Mouse (Mus musculus) thymus, postnatal 25 days (tissue): ENCODE measurements around the gene Fam219a.

Experiments
- DNase-seq: peaks from one replicate; pipeline ENCODE4 v3.0.0; 2022

Gene Fam219a

DNA sequence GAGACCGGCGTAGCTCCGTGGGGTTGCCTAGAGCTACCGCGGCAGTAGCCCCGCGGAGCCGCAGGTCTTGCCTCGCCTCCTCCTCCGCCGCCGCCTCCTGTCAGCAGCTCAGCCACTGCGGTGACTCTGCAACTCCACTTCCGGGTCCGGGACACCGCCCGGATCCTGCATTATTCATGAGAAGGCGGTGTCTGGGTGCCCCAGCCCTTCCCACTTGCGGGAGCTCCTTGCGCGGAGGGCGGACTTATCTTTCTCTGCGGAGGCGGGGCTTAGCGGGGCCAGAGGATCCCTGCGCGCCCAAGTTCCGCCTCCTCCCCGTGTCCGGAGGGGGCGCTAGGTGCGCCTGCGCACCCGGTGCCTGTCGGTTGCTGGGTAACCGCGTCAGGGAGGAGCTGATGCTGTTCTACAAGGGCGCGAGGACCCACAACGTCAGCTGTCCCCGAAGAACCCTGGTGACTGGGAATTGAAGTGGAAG, at the start of gene Fam219a, which contains the start of gene Dnaic1:
Fam219a (minus strand) TSS at position 128 of the 475 bp plus-strand sequence.
Dnaic1 (plus strand) TSS at position 365 of the 475 bp plus-strand sequence.
- peak; percentile 98 for DNase-seq

DNA sequence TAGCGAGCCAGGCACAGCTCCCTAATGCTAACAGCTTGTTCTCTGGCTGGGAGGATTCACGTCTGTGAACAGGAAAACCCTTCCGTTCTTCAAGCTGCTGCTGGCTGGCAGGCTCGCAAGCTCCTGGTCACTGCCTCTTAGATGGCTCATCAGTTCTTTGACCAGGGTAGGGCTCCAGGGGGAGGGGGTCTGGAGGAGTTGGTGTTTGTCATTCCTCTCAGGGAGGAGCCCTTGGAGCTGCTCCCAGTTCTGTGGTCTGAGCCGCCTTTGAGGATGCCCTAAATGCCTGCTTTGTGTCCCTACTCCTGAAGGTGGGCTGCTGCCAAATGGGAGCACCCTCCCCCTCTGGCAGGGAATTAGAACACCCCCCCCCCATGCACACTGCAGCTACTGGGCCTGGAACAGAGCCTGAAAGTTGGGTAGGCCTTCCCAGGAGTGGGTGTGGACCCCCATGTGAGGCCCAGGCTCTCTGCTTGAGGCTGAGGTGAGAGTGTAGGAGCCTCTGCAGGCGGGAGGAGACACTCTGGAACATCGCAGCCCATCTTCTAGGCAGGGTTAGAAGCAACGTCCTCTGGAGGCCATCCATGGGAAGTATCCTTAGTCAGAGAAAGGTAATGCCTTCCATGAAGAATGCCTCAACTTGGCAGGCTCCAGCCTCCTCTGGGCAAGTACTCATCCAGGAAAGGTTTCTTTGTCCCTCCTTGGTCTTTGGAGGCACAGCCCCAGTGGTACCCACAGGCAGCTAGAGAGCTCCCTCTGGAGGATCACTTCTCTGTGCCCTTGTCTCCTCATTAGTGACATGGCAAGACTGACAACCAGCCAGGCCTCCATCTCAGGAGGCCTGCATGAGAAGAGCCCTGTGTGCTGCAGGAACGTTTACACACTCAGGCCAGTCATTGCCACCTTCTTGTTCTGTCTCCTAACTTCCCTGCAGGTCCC, 46.6 kb upstream of the Fam219a start:
- no peak for DNase-seq

DNA sequence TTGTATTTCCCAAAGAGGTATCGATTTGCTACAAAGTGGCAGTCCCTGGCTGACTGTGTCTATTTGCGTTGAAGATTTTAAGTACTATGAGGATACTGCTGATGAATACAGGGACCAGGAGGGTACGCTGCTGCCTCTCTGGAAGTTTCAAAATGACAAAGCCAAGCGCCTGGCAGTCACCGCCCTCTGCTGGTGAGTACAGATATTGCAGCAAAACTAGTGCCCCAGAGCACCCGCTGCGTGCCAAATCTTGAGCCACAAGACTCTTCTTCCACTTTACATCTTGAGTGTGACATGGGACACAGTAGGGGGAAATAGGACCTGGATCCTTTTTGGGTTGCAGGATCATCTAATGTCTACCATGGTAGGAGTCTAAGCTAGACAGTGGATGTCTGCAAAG, 44.8 kb upstream of the Fam219a start:
- peak; percentile 62 for DNase-seq

DNA sequence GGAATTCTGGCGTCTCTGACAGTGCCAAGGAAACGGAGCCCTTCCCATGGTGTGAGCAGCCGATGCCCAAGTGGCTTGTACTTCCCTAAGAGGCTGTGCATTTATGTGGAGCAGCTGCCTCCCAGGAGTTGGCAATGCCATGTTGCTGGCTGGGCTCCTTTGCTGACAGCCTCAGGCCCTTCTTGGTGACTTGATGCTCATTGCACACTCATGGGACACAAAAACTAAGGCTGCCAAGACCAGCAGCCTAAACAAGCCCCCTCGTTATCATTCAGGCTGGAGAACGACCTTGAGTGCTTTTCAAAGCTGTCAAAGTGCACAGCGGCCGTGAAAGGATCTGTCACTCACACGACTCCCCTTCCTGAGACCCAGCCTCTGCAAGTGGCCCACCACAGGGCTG, 42.8 kb upstream of the Fam219a start:
- no peak for DNase-seq

DNA sequence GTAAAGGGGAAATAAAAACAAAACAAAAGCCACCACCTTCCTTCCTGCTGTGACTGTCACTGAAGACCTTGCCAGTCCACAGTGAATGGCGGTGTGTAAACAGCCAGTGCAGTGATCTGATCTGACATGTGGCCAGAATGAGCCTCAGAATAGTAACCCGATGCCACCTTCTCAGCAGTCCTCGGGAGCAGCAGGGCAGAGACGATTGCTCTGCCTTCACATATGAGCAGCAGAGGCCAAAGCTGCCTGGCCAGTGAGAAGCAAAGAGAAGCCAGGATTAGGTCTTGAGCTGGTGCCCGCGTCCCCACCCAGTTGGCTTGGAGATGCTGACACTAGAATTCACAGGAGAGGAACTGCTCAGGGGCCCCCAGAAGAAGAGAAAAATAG, 41.2 kb upstream of the Fam219a start:
- no peak for DNase-seq

DNA sequence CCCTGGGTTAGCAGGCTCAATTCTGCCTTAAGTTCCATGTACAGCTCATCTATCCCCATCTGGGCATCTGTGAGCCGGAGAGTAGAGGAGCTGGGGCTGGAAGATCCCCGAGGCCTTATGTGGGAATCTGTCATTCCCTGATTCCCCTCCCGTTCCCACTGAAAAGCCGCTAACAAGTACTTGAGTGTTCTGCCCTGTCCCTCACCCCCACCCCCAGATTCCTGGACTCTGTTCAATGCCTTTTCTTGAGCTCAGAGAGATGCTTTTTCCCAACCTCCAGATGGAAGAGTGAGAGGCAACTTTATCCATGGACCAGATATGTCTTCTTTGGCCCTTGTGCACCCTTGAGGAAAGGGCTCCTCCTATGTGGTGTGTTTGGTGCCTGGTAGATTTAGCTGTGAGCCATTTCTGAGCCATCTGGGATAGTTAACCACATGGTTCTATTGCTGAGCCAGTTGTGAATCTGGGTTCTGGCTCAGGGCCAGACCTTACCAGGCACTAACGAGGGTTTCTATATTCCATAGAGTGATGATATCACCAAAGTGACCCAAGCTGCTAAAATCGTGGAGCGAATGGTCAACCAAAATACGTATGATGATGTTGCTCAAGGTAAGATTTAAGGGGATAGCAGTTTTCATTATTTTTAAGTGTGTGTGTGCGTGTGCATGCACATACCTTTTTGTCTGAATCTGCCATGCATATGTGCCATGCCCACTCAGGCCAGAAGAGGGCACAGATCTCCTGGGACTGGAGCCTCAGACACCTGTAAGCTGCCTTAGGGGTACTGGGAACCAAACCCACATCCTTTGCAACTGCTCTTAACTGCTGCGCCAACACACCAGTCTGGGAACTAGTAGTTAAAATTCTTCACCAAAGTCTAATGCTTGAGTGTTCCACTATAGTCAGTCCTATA, 40.6 kb upstream of the Fam219a start:
- DNase-seq = peak; percentile 43

DNA sequence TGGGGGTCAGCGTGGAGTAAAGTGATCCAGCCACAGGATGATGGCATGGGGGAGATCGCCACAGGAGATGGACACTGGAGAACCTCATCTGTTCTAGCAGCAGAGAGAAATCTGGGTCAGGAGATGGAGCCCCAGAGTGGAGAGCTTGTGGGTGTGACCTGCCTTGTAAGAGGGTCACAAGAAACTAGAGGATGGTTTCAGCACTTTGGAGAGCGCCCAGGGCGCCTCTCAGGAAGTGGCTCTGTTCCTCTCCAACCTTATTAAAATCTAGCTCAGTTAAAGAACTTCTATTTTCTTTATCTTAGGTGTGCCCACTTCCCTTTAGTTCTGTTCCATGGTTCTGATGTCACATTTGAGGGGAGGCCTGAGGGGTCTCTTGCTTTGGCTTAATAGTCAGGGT, 37.4 kb upstream of the Fam219a start:
- peak; percentile 37 for DNase-seq

DNA sequence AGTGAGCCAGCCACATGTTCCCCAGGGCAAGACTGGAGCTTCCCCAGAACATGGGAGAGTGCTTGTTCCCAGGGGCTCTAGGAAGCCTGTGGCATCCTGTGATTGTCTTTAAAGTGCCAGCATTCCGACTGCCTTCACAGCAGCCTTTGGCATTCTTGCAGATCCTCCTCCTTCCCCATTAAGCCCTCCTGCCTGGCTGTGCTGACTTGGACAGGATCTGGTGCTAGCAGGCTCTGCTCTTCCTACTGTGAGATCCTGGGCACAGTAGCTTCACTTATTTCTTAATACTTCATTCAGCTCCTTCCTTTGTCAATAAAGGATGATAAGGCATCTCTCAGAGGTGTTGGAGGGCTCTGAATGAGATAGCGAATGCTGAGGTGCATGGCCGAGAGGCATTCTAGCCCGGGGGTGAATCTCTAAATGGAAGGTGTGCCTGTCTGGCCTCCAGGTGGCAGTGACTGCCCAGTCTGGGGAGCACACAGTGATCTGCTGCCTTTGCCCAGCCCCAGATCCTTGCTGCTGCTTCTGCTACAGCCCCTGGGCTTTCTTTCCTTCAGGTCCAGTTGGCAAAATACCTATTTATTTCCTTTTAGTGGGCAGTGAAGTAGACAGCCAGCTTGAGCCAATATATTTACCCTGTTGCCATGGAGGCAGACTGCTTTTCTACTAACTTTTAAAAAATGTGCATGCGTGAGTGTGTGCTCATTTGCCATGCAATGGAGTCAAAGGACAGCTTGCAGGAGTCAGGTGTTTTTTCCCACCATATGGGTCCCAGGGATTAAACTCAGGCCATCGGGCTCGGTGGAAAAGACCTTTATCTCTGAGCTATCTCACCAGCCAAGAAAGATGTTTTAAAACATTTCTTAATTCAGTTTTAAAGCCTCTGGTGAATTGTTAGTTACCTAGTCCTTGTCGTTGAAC, 35.4 kb upstream of the Fam219a start:
- no peak for DNase-seq

DNA sequence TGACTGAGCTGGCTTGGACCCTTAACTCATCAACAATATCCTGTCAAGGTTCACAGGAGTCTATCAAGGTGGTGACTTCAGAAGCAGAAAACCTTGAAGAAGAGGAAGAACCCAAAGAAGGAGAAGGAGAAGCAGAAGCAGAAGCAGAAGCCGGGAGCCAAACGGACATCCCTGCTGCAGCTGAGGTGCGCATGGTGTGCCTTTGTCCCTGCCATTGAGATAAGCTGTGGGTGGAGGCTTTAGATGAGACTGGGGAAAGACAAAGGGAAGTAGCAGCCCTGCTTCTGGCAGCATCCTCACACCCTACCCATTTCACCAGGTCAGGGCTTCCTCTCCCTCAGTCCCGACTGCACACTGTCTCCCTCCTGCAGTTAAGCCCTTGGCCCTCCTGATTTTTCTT, 33.5 kb upstream of the Fam219a start:
- DNase-seq = no peak

DNA sequence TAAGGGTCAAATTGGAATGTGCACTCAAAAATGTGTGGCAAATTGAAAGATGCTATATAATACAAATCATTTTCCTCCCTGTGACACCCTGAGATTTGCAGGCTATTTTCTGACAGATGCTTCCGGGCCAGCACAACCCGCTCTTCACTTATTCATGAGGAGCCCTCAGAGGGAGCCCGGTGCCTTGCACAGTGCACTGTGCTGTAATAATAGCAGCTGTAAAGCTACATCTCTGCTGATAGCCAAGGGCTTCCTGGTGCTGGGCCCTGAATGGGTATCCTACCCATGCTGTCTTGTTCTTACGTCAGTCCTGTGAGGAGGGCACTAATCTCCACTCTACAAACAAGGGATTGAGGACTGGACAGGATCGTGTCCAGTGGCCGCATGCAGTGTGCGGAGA, 14.0 kb upstream of the Fam219a start:
- DNase-seq = no peak

DNA sequence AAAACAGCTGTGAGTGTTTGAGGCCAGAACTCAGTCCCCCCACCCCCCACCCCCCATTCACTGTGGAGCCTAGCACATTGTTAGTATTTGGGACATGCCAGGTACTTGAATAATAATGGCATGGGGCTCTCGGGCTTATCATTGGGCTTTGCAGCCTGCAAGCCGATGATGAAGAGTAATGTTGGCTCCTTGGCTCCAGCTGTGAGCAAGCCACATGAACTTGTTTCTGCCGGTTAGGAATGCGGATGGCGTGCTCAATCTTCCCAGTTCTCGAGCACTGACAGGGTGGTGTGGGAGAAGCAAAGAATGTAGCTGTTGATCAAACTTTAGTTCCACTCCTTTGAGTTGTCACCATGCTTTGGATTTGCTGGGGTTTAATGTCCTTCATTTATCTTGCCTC, 6.6 kb upstream of the Fam219a start:
- no peak for DNase-seq

DNA sequence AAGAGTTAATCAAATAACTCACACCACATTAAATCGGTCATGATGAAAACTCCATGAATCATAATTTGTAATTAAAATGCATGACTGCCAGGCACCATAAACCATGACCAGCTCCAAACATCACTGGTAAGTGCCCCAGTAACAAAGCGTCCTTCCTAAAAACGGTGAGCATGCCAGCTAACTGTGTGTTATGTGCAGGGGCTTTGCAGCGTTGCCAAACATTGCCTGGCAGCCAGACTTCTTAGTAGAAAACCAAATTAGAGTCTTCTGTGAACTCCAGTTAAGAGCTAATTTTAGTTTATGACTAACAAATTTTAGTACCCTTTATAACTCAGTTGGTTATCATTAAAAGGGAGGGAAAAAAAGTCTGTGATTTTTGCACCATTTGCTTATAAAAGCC, 4.2 kb upstream of the Fam219a start:
- DNase-seq = no peak

DNA sequence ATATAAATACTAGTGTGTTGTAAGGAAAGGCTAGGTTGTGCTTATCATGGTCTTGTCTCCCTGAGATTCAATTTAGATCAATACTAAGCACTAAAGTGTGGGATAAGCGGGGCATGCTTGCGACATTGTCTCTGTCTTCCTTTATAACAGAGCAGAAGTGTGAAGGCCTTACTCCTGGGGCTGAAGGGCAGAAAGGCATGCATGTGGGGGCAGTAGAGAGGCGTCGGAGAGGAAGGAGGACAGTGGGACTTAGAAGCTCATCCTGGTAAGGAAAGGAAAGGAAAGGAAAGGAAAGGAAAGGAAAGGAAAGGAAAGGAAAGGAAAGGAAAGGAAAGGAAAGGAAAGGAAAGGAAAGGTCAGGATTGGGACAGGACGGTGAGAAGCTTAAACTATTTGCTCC, 2.2 kb upstream of the Fam219a start:
- no peak for DNase-seq

DNA sequence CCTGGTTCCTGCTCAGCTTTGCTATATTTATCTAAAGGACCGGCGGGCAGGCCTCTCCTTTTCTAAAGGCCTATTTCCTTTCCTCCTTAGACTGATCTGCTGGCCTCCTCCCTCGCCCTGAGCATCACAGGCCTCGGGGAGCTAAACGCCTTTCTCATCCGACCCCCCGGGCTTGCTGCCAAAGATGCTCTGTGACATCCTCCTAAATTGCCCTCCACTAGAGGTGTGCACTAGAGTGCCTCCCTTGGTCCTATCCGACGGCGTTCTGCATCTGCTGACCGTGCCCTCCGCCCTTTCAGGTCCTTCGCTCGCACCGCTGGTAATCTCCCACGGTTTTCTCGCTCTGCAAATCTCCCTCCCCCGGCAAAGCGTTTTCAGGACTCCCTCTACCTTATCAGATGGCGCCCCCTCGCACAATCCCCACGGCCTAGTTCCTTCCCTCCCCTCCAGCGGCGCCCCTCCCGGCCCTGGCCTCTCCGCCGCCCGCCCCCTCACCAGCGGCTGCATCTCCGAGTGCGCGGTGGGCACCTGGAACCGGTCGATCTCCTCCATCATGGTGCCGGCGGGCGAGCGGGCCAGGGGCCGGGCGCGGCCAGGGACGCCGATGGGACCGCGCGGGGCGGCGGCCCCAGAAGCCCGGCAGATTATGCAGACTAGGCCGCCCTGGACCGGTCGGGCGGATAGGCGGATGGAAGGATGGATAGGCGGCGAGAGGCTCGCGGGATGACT, 492 bp downstream of the Fam219a start:
- DNase-seq = peak; percentile 47

DNA sequence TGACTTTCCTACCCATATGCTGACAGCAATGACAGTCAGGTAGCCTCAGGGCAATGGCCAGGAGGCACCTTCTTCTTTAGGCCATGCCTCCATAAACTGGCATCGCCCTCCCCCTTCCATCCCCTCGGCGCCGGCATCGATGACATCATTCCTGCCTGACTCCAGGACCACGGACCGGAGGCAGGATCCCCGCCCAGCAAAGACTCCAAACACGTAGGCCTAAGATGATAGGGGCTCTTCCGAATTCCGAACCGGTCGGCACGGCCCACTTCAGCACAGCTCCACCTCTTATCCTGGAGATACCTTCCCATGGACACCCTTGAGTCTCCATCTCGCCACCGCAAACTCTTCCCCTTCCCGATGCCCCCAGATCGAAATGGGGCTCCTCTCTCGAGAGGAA, 1.1 kb downstream of the Fam219a start:
- no peak for DNase-seq

DNA sequence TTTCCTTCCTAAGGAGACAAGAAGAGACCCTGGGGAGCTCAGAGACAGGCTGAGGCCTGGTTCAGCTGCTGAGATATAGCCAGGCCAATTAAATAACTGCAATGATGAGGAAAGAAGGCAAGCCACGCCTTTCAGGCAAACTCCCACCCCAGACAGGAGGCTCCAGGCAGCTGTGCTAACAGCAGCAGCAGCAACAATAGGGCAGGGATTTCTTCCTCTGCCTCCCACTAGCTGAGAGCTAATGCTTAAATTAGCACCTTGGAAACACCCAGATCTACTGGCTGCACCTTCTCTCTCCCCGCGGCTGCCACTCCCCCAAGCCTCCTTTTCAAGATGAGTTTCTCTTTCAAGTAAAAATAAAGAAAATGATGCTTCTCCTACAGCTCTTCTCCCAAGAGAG, 3.2 kb downstream of the Fam219a start:
- no peak for DNase-seq

DNA sequence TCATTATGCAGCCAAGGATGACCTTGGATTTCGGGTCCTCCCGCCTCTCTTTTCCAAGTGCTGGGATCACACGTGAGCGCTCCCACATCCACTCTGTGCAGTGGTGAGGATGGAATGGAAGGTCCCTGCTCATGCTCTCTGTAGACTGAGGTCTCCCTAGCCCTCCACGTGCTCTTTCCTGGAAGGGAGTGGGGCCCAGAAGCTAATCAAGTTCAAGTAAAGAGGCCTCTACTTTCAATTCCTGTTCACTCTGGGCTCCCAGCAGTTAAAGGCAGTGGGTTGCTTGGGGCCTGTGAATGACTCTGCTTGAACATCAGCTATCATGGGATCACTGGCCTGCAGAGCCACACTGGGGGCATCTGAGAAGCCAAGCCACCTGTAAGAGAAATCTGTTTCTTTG, 6.0 kb downstream of the Fam219a start:
- DNase-seq = no peak

DNA sequence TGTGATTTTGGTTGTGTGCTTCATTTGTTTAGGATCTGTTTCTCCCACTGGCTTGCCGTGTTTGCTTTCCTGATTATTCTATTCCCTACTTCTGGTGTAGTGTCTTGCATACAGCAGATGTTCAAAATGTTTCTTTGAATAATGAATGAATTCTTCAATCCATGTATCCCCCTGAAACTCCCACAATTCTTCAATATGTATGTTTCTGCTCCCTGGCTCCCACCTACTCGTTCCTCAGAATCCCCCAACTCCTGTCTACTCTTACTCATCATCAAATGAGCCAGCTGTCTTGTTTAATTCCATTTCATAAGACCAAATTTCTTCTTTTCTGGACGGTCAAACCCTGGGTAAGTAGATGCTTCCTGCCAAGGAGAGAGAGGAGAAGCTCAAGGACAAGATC, 12.2 kb downstream of the Fam219a start:
- DNase-seq = no peak

DNA sequence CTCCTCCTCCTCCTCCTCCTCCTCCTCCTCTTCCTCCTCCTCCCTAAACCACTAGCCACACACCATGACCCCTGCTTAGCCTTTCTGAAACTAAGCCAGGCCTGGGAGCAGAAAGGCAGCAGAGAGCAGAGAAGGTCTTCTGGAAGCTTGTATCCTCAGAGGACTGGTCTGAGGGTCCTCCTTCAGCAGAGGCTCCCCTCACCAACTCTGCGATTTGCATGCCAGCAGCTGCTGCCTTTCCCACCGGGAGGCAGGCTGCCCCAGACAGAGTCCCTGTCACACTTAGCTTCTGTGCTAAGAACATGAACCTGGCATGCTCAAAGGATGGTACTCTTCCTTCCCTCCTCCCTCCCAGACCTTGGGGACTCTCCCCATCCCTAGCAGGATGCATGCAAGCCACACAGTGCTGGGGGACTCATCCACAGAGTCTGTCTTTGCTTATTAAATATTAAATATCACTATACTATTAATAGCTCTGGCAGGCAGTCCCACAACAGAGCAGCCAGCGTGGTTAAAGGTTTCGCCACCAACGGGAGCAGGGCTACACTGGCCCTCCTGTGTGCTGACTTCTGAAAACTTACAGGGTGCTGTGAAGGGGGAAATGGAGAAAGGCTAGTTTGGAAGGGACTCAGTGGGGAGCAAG, 12.9 kb downstream of the Fam219a start:
- DNase-seq = no peak

DNA sequence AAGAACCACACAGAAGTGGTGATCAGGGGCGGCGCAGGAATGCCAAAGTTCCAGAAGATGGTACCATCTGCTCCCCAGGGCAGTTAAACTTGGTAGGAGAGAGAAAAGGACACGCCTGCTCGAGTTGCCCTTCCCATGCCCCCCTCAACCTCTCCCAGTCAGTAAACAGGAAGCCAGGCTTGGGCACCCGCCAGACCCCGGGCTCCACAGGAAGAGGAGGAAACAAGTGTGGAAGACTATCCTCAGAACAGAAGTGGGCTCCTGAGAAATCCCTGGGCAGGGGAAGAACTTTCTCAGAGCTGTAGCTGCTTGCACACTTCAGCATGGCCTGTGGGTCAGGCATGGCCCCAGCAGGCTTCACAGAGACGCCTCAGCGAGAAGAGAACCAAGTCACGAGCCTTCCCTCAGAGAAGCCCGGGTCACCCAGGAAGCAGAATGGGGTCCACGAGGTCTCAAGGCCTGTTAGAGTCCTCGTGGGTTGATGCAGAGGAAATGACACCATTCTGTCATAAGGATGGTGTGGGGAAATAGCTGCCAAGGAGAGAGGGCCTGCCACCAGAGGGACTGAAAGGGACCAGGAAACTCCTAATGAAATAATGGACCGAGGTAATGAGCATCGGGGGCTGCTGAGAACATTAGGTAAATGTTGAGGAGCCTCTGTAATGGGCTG, 14.2 kb downstream of the Fam219a start:
- no peak for DNase-seq

DNA sequence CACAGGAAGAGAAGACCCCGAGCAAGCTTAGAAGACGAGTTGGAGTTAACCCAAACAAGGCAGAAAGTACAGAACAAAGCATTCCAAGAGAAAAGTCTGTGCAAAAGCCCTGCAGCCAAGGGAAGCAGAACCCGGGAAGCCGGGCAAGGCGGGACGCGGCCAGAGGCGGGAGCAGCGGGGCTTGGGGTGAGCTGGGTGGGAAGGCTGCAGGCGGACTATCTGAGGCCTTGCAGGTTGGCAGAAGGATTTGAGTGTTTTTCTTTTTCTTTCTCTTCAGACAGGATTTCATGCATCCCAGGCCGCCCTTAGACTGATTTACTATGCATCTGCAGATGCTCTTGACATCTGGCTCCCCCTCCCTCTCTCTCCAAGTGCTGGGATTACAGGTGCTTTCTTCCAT, 16.2 kb downstream of the Fam219a start:
- DNase-seq = no peak
